Mouse (Mus musculus): ENCODE measurements around the gene Lsm14b. TPM values are rescaled to one million over a fixed set of nuclear protein-coding genes. Genes with fewer than 3 reads are reported as not detected.
A peak's percentile ranks its signal among the peaks of the same experiment; 100 is the strongest.

Lsm14b gene
- polyA plus RNA-seq, 1 experiment from 2014 or later = 8.6 TPM

DNA sequence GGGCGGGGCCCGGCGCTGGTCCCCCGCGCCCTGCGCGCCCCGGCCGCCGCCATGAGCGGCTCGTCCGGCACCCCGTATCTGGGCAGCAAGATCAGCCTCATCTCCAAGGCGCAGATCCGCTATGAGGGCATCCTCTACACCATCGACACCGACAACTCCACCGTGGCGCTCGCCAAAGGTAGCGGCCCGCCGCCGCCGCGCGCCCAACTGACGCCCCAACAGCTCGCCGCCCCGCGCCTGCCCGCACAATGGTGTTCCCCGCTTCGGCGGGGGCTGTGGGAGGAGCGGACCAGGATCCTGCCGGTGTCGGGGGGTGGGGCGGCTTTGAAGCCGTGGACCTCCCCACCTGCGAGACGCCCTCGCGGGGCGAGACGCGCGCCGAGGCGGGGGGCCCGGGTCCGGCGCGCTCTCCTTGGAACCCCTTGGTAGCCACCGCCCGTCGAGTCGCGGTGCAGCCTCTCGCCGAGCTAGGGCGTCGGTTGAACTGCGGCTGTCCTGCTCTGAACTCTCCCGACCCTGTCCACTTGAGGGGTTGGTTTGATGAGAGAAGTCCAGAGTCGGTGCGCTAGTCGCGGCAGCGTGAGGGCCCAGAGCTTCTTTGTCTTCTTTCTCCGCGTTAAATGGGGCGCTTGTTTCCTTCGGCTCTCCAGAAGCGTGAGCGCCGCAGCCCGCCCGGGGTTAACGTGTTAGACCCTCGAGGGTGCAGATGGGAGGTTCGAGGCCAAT is 511 bp downstream of the Lsm14b start:
- H3K4me3 ChIP-seq (ENCODE audit: low read length) = peak overlapping the region; percentile 96
- peak overlapping the region; percentile 96 for H3K9ac ChIP-seq (ENCODE audit: low read depth, low read length)
- peak overlapping the region; percentile 60 for H3K4me2 ChIP-seq (replicated peaks; ENCODE audit: low read depth, low read length)
- H3K4me1 ChIP-seq (ENCODE audit: control insufficient read depth, insufficient read depth, low read length) = peaks cover 27% of the 10 kb centered on the region
- WGBS = under 1% methylated on average over 78 of the region's 84 CpGs
- peaks cover 33% of the 10 kb centered on the region for H3K36me3 ChIP-seq (ENCODE audit: control insufficient read depth, insufficient read depth, low read length)
- ATAC-seq (ENCODE audit: low FRiP score, low TSS enrichment) = peak; percentile 8
- peaks cover 14% of the 10 kb centered on the region; the same call in 1 of the 2 replicates for H3K27me3 ChIP-seq (ENCODE audit: control insufficient read depth, insufficient read depth, low read length)
- no peaks in the 10 kb centered on the region for H3K9me3 ChIP-seq (ENCODE audit: control insufficient read depth, low read length)
- peak overlapping the region; percentile 90 for H3K27ac ChIP-seq (ENCODE audit: low read depth, low read length)

DNA sequence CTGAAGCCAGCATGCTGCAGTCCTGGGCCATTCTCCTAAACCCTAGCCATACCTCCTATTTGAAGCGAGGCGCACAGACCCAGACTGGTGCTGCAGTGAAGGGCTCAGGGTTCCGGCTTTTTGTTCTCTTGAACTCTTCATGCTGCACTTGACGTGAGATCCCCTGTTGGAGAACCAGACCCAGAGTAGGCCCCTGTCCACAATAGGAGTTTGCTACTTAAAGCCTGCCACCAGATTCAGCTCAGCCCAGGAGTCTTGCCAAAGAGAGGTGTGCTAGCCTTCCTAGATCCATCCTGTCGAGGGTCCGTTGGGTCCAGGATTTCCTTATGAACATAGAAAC is 1.0 kb downstream of the Lsm14b start:
- Histone ChIP-seq H3K9me3 (ENCODE audit: control insufficient read depth, low read length) (no peaks in the 10 kb centered on the region), H3K27me3 (ENCODE audit: control insufficient read depth, insufficient read depth, low read length) (peaks cover 14% of the 10 kb centered on the region; the same call in 1 of the 2 replicates), H3K4me3 (ENCODE audit: low read length) (peak overlapping the region; percentile 96), H3K4me2 (replicated peaks; ENCODE audit: low read depth, low read length) (peak overlapping the region; percentile 60), H3K36me3 (ENCODE audit: control insufficient read depth, insufficient read depth, low read length) (peaks cover 38% of the 10 kb centered on the region), H3K4me1 (ENCODE audit: control insufficient read depth, insufficient read depth, low read length) (peaks cover 27% of the 10 kb centered on the region), H3K27ac (ENCODE audit: low read depth, low read length) (peak overlapping the region; percentile 90; the same call in 1 of the 2 replicates), H3K9ac (ENCODE audit: low read depth, low read length) (peak overlapping the region; percentile 96)
- 7% methylated on average over 6 of the region's 6 CpGs for WGBS
- no peak for ATAC-seq (ENCODE audit: low FRiP score, low TSS enrichment)

DNA sequence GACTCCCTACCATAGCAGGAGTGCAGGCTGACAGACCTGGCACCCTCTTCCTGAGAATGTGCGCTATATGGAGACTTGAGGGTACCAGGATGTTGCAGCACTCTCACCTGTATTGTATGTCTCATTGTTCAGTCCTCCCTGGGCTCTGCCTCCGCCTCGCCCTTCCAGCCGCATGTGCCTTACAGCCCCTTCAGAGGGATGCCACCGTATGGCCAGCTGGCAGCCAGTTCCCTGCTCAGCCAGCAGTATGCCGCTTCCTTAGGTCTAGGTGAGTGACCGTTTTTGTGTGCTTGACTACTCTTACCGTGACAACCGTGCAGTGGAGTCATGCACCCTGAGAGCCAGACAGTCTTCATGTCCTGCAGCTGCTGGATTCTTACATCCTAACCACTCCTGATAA is 3.0 kb downstream of the Lsm14b start:
- peaks cover 57% of the 10 kb centered on the region for H3K36me3 ChIP-seq (ENCODE audit: control insufficient read depth, insufficient read depth, low read length)
- no peak for ATAC-seq (ENCODE audit: low FRiP score, low TSS enrichment)
- peak overlapping the region; percentile 96; the same call in 1 of the 2 replicates for H3K9ac ChIP-seq (ENCODE audit: low read depth, low read length)

DNA sequence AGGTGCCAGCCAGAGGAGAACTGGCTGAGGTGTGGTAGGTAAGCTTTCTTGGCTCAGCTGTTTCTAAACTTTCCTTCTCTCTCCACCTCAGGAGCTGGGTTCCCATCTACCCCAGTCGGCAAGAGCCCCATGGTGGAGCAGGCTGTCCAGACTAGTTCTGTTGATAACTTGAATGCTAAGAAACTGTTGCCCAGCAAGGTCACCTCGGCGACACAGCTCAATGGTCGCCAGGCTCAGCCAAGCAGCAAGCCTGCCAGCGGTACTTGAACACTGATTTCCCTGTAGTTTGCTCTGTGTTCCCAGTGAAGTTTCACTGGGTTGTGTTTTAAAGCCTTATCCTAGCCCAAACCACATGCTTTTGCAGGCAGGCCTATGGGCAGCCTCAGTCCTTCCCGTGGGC is 6.5 kb downstream of the Lsm14b start:
- Histone ChIP-seq H3K9ac (ENCODE audit: low read depth, low read length) (no peak overlapping the region), H3K36me3 (ENCODE audit: control insufficient read depth, insufficient read depth, low read length) (peaks cover 92% of the 10 kb centered on the region), H3K4me2 (replicated peaks; ENCODE audit: low read depth, low read length) (no peak overlapping the region), H3K9me3 (ENCODE audit: control insufficient read depth, low read length) (no peaks in the 10 kb centered on the region), H3K4me3 (ENCODE audit: low read length) (no peak overlapping the region), H3K4me1 (ENCODE audit: control insufficient read depth, insufficient read depth, low read length) (peaks cover 23% of the 10 kb centered on the region), H3K27me3 (ENCODE audit: control insufficient read depth, insufficient read depth, low read length) (no peaks in the 10 kb centered on the region), H3K27ac (ENCODE audit: low read depth, low read length) (no peak overlapping the region)
- no peak for ATAC-seq (ENCODE audit: low FRiP score, low TSS enrichment)
- WGBS = 77% methylated on average over 6 of the region's 6 CpGs

More for the DNA sequence above, 3.0 kb downstream of the Lsm14b start:
- no peak overlapping the region for H3K27ac ChIP-seq (ENCODE audit: low read depth, low read length)
- H3K4me3 ChIP-seq (ENCODE audit: low read length) = peak overlapping the region; percentile 96; the same call in 1 of the 2 replicates
- no peaks in the 10 kb centered on the region for H3K9me3 ChIP-seq (ENCODE audit: control insufficient read depth, low read length)
- peaks cover 2% of the 10 kb centered on the region; the same call in 1 of the 2 replicates for H3K27me3 ChIP-seq (ENCODE audit: control insufficient read depth, insufficient read depth, low read length)
- H3K4me2 ChIP-seq (replicated peaks; ENCODE audit: low read depth, low read length) = peak overlapping the region; percentile 60
- H3K4me1 ChIP-seq (ENCODE audit: control insufficient read depth, insufficient read depth, low read length) = peaks cover 27% of the 10 kb centered on the region
- WGBS = 57% methylated on average over 9 of the region's 9 CpGs

DNA sequence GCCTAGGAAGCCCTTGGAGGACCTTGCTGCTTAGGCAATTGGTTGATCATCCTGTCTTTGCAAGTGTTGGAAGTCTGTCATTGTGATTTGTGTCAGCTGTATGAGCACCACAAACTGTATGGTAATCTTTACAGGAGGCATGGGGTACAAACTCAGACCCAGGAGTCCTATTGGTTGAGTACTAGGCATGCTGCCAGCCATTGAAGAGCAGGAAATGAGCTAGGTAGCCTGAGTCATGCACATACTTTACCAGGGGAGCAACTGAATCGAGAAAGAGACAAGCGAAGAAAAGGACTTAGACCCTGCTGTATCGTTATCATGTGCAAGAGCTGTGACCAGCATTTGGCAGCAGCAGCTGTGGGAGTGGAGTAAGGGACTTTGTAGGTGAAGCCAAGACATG is 8.1 kb downstream of the Lsm14b start:
- Histone ChIP-seq H3K4me3 (ENCODE audit: low read length) (no peak overlapping the region), H3K27me3 (ENCODE audit: control insufficient read depth, insufficient read depth, low read length) (no peaks in the 10 kb centered on the region), H3K9ac (ENCODE audit: low read depth, low read length) (no peak overlapping the region), H3K4me1 (ENCODE audit: control insufficient read depth, insufficient read depth, low read length) (peaks cover 6% of the 10 kb centered on the region; the same call in 1 of the 2 replicates), H3K27ac (ENCODE audit: low read depth, low read length) (no peak overlapping the region), H3K9me3 (ENCODE audit: control insufficient read depth, low read length) (no peaks in the 10 kb centered on the region), H3K4me2 (replicated peaks; ENCODE audit: low read depth, low read length) (no peak overlapping the region), H3K36me3 (ENCODE audit: control insufficient read depth, insufficient read depth, low read length) (peaks cover 98% of the 10 kb centered on the region)
- 76% methylated on average over 3 of the region's 3 CpGs for WGBS
- ATAC-seq (ENCODE audit: low FRiP score, low TSS enrichment) = no peak

DNA sequence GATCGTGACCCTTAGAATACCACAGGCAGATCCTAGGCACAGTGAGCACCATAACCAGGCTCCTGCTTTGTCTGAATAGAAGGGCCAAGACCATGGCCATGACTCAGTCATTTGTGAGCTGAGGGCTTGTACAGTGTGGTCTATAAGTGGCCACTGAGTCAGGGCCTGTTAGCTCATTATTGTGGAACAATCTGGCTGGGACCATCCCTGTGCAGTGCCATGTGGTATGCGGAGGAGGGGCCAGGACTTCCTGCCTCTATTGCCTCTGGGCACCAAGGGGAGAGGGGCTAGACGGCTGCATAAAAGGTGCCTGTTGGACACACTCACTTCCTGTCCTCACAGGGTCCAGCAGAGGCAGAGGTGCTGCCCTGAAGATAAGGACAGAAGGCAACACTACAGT is 9.2 kb downstream of the Lsm14b start:
- Histone ChIP-seq H3K9ac (ENCODE audit: low read depth, low read length) (no peak overlapping the region), H3K27ac (ENCODE audit: low read depth, low read length) (no peak overlapping the region), H3K4me3 (ENCODE audit: low read length) (no peak overlapping the region), H3K4me1 (ENCODE audit: control insufficient read depth, insufficient read depth, low read length) (no peaks in the 10 kb centered on the region), H3K9me3 (ENCODE audit: control insufficient read depth, low read length) (no peaks in the 10 kb centered on the region), H3K4me2 (replicated peaks; ENCODE audit: low read depth, low read length) (no peak overlapping the region), H3K27me3 (ENCODE audit: control insufficient read depth, insufficient read depth, low read length) (no peaks in the 10 kb centered on the region), H3K36me3 (ENCODE audit: control insufficient read depth, insufficient read depth, low read length) (peaks cover 98% of the 10 kb centered on the region)
- 58% methylated on average over 3 of the region's 3 CpGs for WGBS
- ATAC-seq (ENCODE audit: low FRiP score, low TSS enrichment) = no peak

DNA sequence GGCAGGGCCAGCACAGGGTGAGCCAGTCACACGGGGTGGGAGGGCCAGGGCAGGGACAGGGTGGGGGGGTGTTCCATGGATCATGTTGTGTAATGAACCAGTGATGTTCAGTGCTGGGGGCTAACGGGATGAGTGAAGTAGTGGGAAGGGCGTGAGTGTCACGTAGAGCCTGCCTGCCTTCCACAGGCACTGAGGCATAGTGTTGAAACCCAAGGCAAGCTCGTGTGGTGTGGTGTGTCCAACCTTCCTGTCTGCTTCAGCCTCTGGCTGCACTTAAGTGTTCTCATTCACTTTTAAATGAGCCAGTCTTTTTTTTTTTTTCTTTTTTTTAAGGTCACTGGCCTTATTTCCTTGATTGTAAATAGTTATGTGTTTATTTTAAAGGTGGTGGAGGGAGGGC is 10.0 kb downstream of the Lsm14b start:
- H3K27me3 ChIP-seq (ENCODE audit: control insufficient read depth, insufficient read depth, low read length) = no peaks in the 10 kb centered on the region
- H3K4me3 ChIP-seq (ENCODE audit: low read length) = no peak overlapping the region
- H3K9me3 ChIP-seq (ENCODE audit: control insufficient read depth, low read length) = no peaks in the 10 kb centered on the region
- no peak overlapping the region for H3K27ac ChIP-seq (ENCODE audit: low read depth, low read length)
- peaks cover 95% of the 10 kb centered on the region for H3K36me3 ChIP-seq (ENCODE audit: control insufficient read depth, insufficient read depth, low read length)
- no peak overlapping the region for H3K9ac ChIP-seq (ENCODE audit: low read depth, low read length)
- 59% methylated on average over 5 of the region's 5 CpGs for WGBS
- 0 out of 2 replicates have a peak, but pooled peaks cover 2% of the 10 kb centered on the region for H3K4me1 ChIP-seq (ENCODE audit: control insufficient read depth, insufficient read depth, low read length)
- ATAC-seq (ENCODE audit: low FRiP score, low TSS enrichment) = no peak
- H3K4me2 ChIP-seq (replicated peaks; ENCODE audit: low read depth, low read length) = no peak overlapping the region

DNA sequence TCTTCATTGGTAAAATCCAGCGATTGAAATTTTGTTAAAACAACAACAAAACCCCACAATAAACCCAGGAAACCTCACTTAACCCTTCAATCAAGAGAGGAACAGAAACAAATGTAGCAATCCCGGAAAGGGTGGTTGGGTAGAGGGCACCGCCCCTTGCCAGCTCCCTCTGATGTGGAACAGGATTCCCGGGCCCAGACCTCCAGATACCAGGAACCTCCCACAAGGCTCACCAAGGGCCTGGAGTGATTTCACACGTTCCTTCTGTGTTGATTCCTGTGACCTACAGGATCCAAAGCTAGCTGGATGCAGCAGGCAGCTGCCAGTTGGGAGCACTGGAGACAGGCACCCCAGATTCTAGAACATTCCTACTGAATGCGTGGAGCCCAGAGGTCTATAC is 15.6 kb downstream of the Lsm14b start:
- H3K27me3 ChIP-seq (ENCODE audit: control insufficient read depth, insufficient read depth, low read length) = no peaks in the 10 kb centered on the region
- H3K4me2 ChIP-seq (replicated peaks; ENCODE audit: low read depth, low read length) = peak overlapping the region; percentile 74
- peaks cover 39% of the 10 kb centered on the region for H3K36me3 ChIP-seq (ENCODE audit: control insufficient read depth, insufficient read depth, low read length)
- peak overlapping the region; percentile 95; the same call in 1 of the 2 replicates for H3K9ac ChIP-seq (ENCODE audit: low read depth, low read length)
- H3K9me3 ChIP-seq (ENCODE audit: control insufficient read depth, low read length) = no peaks in the 10 kb centered on the region
- peak overlapping the region; percentile 30; the same call in 1 of the 2 replicates for H3K27ac ChIP-seq (ENCODE audit: low read depth, low read length)
- ATAC-seq (ENCODE audit: low FRiP score, low TSS enrichment) = no peak
- peaks cover 23% of the 10 kb centered on the region for H3K4me1 ChIP-seq (ENCODE audit: control insufficient read depth, insufficient read depth, low read length)
- H3K4me3 ChIP-seq (ENCODE audit: low read length) = 0 out of 2 replicates have a peak overlapping the region, but pooled peaks have one; percentile 99
- 37% methylated on average over 6 of the region's 6 CpGs for WGBS

DNA sequence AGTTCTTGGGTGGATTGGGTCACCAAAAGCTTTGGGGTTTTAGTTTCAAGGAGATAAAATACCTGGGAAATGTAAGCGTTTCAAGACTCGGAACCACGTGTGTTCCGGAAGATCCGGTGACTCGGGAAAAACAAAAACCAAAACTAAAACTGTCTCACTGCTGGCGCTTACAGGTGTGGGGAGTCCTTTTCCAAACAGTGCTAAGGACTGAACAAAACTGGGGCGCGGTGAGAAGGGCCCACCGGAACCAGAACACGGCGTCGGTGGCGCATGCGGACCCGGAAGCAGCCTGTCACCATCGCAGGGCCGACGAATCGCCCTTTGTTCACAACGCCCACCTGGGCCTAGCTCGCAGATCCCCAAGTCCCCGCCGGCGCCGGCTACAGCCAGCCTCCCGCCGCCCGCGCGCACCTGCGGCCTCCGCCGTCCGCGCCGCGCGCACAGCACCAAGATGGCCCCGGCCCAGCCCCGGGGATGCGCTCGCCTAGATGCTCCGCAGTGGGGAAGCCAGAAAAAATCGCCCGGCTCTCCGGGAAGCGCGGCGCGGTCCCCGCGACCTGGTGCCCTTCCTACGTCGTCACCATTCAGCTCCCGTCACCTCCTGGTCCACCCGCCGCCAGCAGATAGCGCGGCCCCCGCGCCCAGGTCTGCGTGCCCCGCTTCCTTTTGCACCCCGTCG is 16.9 kb downstream of the Lsm14b start:
- Histone ChIP-seq H3K4me1 (ENCODE audit: control insufficient read depth, insufficient read depth, low read length) (peaks cover 23% of the 10 kb centered on the region), H3K9me3 (ENCODE audit: control insufficient read depth, low read length) (no peaks in the 10 kb centered on the region), H3K27ac (ENCODE audit: low read depth, low read length) (peak overlapping the region; percentile 85), H3K27me3 (ENCODE audit: control insufficient read depth, insufficient read depth, low read length) (no peaks in the 10 kb centered on the region), H3K36me3 (ENCODE audit: control insufficient read depth, insufficient read depth, low read length) (peaks cover 25% of the 10 kb centered on the region), H3K4me3 (ENCODE audit: low read length) (peak overlapping the region; percentile 99), H3K9ac (ENCODE audit: low read depth, low read length) (peak overlapping the region; percentile 95), H3K4me2 (replicated peaks; ENCODE audit: low read depth, low read length) (peak overlapping the region; percentile 74)
- WGBS = under 1% methylated on average over 63 of the region's 66 CpGs
- peak; percentile 37 for ATAC-seq (ENCODE audit: low FRiP score, low TSS enrichment)

Measured in kidney, embryonic 14.5 days (tissue).